Mouse (Mus musculus) lung, postnatal 25 days (tissue): ENCODE results near the gene Wdr70.

Source experiments
- DNase-seq: peaks from one replicate; pipeline ENCODE4 v3.0.0; 2022; ENCODE audit warnings: low spot score

Gene Wdr70

DNA sequence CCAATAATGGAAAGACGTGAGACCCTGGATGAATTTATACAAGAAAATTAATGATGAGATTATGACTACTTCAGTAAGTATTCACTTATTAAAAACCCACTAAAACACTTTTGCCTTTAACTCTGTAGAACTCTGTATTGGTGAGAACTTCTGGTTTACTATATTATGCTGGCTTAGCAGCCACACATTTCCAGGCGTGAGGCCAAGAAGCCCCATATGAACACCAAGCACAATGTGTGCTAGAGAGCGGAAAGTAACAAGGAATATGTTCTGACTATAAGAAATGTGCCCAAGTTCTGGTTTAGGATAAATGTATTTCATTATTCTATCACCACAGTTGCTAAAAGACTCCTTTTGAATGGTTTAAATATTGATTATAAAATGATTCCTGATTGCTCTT is 68.4 kb downstream of the Wdr70 start:
- DNase-seq: no peak

GRCm38 (mm10) chr15:8027503-8027902 is 71.5 kb downstream of the Wdr70 start:
- DNase-seq: no peak

DNA sequence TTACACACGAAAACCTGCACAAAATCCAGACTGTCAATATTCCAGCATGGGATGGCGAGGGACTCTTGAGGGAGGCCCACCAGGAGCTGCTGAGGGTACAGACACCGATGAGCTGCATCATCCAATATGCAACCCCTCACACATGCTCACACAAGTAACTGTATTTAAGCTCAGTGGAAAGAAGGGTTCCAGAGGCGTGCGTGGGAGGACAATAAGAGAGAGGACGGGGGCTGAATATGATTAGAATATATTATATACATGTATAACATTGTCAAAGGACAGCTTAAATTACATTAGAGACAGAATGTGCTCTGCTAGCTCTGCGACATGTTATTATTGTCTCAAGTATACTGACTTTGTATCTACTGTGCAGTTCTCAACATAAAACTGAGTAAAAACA is 87.6 kb downstream of the Wdr70 start:
- DNase-seq: no peak

DNA sequence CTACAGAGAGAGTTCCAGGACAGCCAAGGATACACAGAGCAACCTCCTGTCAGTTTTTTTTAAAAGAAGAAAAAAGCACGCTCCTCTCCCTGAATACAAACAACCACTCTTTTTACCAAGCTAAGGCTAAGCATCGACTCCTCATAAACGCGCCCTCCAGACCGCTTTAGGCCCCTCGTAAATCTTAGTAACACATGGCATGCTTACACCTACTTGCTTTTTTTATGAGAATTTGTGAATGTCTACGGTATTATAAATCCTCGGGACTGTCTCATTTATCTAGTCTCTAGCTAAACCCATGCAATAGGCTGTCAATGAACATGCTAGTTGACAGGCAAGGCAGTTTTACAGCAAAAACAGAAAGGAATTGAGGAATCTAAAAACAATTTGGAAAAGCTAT is 91.6 kb downstream of the Wdr70 start:
- DNase-seq: no peak

DNA sequence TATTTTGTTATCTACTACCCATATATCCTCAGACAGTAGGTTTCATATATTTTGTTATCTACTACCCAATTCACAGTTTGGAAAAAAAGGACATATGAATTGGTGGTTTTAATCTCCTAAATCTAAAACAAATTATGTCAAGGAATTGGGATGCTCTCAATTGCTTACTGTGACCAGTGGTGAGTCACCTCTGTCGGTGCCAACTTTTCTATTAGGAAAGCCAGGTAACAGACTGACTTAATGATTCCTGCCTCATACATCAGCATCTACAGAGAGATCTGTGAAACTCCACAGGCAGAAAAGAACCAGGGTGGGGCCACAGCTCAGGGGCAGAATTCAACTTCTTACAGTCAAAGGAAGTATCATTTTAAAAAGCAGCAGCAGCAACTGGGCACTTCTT is 93.0 kb downstream of the Wdr70 start:
- no peak for DNase-seq

DNA sequence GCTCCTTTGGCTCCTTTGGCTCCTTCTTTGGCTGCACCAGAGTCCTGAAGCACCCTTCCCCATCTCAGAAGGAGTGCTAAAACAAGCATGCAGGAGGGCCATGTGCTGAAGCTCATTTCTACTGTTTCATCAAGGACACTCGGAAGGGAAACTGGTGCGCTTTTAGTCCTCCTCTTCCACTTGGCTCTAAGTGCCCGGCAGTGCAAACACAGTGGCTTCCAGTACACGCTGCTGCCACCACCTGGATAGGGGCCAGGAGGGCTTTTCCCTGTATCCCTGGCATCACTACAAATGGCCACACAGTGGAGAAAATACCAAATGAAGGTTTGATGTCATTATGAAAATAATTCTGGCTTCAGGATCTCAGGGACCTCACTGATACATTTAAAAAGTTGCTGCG is 93.5 kb downstream of the Wdr70 start:
- DNase-seq: peak; percentile 48

DNA sequence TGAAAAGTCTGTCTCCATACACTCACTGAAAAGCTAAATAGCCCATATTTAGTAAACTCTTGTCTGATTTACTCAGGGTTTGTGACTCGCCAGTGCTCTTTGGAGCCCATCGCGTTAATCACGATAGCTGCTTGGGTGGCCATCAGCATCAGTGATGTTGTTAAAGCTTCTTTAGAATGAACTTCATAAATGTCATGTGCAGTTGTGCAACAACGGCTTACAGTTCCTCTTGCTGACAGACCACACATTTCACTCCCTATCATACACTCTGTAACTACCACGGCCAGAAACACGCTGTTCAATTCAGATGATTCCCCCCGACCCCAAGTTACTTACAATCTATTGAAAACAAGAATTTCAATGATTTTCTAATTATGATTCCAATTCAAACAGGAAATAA is 95.2 kb downstream of the Wdr70 start:
- no peak for DNase-seq

- no peak for DNase-seq
Measured at GRCm38 (mm10) chr15:7998843-7999546, 100.0 kb downstream of the Wdr70 start.

- DNase-seq: no peak
Measured at GRCm38 (mm10) chr15:7998095-7998494, 100.9 kb downstream of the Wdr70 start.

DNA sequence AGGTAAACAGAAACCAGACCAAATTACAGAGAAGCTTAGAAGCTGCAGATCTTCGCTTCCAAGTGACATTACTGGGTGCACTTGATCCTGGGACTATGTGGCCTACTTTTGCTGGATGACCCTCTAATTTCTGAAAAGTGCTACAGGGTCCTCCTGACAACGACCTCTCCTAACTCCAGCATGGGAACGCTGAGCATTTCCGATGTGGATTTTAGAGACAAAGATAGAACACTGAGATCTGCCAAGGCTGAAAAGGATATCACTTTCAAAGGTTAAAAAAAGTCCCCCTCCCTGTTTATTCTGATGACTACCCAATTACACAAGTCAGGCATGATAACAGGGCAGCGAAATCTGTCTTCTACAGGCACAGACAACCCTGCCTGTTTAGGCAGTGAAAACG is 105.3 kb downstream of the Wdr70 start:
- DNase-seq: no peak

GRCm38 (mm10) chr15:7990101-7990500 is 108.9 kb downstream of the Wdr70 start:
- no peak for DNase-seq

DNA sequence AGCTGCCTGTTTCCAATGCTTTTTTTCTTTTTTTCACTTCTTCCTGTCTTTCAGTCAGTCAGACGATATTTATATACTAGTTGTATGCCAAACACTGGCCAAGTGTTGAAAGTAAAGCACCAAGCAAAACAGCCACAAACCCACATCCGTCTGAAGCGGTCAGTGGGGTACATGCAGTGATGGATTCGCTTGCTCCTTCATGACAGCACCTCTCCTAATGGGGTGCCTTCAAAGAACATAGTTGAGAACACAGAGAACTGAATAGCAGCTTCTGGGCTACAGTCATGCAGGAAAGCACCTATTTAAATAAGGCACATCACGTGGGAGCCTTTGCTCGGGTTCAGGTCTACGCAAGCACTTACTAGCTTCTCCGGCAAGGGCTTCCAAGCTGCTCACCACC is 111.6 kb downstream of the Wdr70 start:
- no peak for DNase-seq

DNA sequence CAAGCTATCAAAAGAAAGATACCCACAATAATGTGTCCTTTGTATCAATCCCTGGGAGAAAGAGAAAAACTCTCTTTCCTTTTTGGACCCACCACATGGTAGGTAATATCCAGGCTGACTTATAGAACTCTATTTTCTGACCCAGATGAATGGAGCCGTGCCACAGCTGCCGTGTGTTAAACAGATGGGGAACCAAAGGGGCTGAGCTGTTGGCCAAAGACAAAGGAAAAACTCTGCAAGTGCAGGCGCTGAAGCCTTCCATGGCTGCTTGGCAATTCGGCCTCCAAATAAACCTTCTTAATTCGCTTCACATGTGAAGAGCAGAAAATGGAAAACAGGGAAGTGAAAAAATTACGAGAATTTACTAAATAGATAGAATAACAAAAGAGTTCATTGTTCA is 112.7 kb downstream of the Wdr70 start:
- no peak for DNase-seq

GRCm38 (mm10) chr15:7978640-7979039 is 120.4 kb downstream of the Wdr70 start:
- DNase-seq: no peak

GRCm38 (mm10) chr15:7976775-7977174 is 122.2 kb downstream of the Wdr70 start:
- peak; percentile 12 for DNase-seq

- DNase-seq: no peak
Measured at GRCm38 (mm10) chr15:7974368-7974767, 124.6 kb downstream of the Wdr70 start.

DNA sequence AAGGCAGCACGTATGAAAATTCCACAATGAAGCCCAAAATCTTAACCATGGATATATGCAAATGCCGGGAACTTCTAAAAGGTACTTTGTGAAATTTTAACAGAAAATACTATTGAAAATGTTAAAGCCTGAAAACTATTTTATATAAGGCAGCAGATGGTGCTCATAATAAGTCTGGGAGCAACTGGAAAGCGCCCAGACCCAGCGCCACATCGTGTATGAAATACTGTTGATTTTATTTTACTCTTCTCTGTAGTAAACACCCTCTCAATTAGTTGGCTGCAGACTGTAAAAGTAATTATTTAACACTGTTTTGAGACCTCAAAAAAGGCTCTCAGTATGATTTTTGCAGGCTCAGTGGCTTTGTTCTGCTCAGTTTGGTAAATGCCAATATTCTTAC is 126.5 kb downstream of the Wdr70 start:
- DNase-seq: no peak

GRCm38 (mm10) chr15:7962786-7963185 is 136.2 kb downstream of the Wdr70 start:
- DNase-seq: no peak

- no peak for DNase-seq
Measured at GRCm38 (mm10) chr15:7961489-7961888, 137.5 kb downstream of the Wdr70 start.

DNA sequence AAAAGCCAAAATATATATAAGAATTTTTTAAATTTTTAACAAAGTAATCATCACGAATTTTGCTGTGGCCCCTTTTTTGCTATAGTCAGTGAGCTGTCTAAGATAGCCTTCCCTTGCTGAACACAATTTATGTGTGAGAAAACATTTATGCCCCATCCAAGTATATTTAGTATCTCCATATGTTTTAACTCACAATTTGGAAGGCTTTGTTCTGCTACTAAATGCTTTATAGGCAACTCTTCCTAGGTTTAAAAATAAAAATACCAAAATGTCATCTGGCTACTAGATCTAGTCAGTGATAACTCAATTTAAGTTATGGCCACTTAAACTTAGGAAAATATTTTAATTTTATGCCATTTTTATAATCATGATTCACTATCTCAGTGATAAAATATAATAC is 142.1 kb downstream of the Wdr70 start:
- no peak for DNase-seq

GRCm38 (mm10) chr15:7950561-7950960 is 148.4 kb downstream of the Wdr70 start:
- DNase-seq: no peak

GRCm38 (mm10) chr15:7941690-7942089 is 157.3 kb downstream of the Wdr70 start:
- DNase-seq: no peak

DNA sequence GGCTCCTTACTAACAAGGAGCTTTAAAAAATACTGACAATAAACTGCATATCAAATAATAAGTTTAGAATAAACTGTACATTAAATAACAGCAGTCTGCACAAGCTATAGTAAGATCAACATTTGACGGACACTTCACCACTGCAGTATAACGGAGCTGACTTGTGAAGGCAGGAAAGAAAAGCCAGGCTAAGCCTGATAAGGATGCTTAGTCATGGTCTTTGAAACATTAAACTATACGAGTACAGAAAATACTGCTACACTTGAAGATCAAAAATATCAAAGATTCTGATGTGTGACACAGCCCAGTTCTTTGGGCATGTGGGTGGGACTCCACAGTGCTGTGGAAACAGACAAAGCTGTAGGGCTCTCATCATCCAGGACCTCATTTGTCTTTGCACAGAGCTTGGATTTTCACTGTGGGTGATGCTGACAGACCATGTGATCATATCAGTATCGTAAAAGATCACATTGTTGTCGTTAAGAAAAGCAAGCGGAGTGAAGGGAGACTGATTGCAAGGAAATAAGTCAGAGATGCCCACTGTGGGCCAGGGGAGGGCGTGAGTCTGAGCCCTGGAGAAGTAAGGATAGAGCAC is 163.3 kb downstream of the Wdr70 start:
- DNase-seq: no peak

DNA sequence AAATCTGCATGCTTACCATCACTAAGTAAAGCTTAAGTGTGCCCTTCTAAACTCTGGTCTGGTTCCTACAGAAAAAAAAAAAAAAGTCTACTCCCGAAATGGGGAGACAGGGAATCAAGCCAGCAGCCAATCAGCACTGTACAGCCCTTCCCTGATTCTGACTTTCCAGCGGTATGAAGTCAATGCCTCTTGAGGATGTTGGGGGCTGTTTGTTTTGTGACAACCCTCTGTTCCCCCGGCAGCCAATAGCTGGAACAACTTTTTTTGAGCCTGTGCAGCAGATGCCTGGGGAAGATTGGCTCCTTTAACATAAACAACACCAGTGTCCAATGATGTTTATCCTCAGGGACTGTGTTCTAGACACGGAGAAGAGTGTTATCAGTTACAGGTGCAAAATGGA is 164.4 kb downstream of the Wdr70 start:
- DNase-seq: peak; percentile 21
